Mouse (Mus musculus) lung, postnatal 25 days (tissue): ENCODE results near the gene S100pbp.

Experiments used
- DNase-seq: peaks from one replicate; pipeline ENCODE4 v3.0.0; 2022; ENCODE audit warnings: low spot score

Gene S100pbp

DNA sequence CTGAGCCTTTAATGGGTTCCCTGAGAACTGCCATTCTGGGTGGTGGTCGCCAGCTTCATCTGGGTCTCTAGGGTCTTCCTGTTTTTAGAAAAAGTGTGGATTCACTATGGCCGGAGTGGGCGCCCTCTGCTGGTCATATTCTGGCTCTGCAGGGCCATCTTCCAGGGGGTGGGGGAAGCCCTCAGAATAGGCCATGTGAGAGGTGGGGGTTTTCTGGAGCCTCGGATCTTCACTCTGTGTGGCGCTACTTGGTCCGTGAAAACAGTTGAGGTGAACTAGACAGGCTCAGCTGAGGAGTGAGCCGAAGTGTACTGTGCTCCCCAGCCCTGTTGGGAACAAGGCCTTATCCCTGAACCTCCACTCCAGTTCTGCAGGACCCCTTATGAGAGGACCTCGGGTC is 59.4 kb downstream of the S100pbp start:
- no peak for DNase-seq

DNA sequence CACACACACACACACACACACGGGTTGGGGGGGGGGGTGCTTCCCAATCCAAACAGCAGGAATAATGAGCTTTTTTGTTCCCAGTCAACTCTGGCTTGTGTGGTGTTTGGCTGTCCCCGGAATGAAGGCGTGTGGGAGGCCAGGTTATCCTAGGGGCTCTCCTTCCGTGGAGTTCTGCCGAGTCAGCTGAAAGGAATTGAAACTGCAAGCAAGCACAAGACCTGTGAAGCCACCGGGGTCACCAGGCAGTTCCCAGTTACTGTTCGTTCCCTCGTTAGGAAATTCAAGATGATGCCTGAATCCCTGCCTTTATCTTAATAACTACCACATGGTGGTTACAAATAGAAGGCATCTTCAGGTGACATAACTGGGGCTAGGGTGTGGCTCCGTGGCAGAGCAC is 60.1 kb downstream of the S100pbp start:
- DNase-seq = no peak

DNA sequence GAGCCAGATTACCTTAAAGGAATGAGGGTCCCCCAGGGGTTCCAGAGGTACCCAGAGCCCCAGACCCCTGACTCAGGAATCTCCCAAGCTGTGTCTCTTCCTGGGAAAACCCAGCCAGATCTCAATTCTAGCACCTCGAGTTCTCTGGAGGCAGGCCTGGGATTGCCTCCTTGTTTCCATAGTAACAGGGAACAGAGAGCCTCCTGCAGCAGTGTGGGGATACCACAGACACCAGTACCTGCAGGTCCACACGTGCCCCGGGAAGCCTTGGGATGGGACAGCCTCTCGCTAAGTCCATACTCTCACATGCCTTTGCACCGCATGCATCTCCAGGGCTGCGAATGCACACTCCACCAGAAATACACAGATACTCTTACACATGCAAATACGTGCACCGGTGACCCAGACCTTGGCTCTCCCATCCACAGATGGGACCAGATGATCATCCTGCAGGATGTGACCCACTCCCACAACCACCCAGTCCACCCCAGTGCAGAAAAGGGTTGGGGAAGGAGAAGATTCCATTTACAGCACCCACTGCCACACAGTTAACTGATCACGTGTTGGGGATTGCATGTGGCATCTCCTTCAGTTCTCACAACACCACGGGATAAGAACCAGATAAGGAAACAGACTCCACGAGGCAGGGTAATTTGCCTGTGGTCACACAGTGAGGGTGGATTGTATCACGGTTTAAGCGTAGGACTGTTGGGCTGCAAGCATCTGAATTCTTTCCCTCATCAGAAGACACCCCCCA is 60.8 kb downstream of the S100pbp start:
- DNase-seq = no peak

DNA sequence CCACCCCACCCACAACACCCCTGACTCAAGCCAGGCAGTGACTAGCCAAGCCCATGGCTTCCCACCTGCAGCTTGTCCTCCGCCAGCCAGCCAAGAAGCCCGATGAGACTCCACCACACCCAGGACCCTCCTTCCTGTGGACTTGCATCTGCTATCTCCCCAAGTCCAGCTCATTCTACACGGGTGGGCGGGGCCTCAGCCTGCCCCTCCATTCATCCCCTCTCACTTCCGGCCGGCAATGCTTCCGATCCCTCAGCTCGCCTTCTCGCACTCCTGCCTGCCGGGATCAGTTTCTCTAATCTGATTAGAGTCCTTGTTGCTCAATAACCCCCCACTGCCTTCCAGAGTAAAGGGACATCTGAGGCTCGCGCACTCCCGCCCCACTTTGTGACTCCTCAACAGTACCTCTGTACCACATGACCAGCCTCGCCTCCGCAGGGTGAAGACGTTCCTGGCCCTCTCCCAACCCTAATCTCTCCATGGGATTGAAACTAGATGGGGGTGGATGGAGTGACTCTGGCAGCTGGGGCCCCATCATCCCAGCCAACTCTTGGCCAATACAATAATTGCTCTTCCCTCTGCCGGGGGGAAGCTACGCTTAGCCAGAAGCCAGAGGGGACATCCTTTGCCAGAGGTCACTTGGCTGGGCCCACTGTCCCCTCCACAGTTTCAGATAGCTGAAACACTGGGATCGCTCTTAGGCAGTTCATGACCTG is 63.6 kb downstream of the S100pbp start:
- peak; percentile 25 for DNase-seq

DNA sequence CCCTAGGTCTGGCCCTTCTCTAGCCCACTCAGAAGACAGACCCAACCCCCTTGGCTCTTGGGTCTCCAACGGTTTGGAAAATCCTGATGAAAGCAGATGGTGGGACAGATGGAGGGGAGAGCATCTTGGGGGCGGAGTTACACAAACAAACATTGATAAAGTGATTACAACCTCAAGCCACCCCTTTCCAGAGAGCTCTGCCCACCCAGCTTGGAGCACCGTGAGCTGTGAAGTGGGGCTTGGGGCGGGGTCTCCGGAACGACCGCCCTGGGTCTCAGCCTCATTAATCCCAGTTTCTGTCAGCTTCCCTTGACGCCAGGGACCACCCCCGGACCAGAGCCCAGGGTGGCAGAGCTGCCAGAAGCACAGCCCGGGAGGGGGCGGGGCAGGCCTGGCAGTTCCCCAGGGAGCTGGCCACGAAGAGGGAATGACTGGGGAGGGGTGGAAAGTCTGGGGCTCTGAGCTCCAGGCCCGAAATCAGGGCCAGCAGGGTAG is 64.8 kb downstream of the S100pbp start:
- no peak for DNase-seq

DNA sequence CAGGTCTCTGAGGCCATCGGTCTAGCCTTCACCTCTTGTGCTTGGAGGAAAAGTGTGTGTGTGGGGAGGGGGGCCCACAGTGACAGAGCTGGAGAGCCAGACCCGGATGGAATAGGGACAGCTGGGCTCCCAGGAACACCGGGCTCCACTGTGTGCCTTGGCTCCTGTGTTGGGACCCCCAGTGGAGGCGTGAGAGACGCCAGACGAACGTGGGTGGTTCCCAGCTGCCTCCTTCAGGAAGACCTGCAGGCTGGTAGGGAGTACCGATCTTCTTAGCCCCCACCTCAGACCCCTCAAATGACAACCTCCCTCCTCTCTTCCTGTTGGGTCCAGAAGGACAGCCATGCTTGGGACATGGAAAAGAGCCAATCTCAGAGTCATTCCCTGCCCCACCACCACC is 66.8 kb downstream of the S100pbp start:
- no peak for DNase-seq

DNA sequence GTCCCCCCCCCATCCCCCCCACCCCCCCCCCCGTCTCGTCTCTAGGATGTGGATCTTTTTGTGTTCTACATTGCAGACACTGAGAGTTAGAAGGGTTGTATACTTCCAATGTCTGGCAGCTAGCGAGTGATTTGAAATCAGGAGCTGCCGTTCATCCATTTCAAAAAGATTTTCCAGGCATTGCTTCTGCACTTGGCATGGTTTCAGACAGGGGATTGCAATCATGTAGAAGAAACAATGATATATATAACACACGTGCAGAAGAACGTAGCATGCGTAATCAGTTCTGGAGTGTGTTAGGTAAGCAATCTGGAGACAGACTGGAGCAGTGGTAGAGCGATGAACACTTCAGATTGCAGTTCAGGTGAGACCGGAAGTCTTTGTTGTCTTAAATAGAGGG is 67.4 kb downstream of the S100pbp start:
- DNase-seq = no peak

DNA sequence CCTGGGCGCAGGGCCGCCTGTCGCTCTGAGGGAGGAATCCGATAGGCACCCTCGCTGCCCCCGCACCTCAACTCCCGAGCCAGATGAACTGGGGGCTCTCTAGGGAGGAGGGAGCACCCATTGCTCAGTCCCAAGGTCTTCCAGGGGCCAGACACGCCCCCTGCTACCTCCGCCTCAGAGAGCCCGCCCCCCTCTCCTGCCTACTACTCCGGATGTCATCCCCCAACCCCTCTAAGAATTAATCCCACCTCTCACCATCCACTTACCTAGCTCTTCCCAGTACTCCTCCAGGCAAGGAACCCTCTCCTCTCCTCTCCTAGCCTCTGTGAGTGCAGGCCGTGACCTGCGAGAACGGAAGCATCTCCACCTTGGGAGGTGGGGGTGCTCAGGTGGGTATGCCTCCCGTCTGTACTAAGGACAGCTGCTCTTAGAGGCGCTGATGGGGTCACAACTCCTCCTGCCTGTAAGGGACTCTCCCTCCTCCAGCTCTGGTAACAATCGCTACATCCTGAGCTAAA is 67.9 kb downstream of the S100pbp start, which contains the start of gene Hpca:
TSS of gene Hpca (minus strand) at position 468 of the 518 bp plus-strand sequence.
- DNase-seq = no peak

DNA sequence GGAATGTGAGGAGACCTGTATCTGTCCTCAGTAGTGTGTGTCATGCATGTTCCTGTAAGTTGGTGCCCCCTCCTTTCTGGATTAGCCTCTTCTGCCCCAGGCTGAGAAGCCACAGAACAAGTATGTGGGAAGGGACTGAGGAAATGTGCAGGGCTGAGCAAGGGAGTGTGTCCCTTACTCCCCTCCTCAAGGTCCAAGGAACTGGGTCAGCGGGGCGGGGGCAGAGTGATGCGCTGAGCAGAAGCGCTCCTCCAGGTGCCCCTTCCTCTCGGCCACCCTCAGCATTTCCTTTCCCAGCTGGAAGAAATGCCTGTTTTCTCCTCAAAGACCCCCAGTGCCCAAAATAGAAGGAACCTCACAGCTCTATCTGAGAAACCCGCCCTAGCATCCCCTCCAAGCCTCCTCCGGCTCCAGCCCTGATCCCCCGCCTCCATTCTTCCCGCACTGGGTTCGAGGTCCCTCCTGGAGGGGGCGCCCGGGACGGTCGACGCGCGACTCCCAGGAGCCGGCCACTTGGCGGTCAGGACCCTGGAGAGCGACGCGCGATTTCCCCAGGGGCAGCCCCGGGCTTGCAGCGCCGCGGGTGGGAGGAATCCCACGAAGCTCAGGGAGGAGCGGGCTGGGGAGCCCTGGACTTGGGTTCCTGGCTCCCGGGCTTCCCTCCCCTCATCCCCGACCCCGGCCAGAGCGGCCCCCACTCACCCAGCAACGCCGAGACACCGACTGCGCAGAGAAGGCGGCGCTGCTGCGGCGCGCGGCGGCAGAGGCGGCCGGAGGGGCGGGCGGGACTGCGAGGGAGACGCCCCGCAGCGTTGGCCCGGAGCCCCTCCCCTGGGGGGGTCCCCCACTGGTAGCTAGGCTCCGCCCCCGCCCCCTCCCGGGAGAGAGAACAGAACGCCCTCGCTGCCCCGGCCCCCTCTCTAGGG is 68.7 kb downstream of the S100pbp start:
- peak; percentile 58 for DNase-seq

DNA sequence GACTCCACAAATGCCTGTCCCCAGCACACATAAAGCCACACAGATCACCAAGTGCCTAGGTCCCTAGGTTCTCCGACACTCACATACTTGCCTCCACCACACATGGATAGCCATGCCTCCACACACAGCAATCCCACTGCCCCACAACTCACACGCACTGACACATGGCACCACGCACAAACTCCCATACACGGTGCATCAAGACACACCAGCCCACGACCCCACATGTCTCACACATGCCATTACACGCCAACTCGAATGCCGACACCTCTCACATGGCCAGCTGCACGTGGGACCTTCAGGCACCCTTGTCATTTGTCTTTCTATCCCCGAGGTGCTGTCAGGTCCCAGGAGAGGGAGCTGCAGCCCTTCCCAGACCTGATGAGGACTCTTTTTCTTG is 69.8 kb downstream of the S100pbp start:
- DNase-seq = no peak

DNA sequence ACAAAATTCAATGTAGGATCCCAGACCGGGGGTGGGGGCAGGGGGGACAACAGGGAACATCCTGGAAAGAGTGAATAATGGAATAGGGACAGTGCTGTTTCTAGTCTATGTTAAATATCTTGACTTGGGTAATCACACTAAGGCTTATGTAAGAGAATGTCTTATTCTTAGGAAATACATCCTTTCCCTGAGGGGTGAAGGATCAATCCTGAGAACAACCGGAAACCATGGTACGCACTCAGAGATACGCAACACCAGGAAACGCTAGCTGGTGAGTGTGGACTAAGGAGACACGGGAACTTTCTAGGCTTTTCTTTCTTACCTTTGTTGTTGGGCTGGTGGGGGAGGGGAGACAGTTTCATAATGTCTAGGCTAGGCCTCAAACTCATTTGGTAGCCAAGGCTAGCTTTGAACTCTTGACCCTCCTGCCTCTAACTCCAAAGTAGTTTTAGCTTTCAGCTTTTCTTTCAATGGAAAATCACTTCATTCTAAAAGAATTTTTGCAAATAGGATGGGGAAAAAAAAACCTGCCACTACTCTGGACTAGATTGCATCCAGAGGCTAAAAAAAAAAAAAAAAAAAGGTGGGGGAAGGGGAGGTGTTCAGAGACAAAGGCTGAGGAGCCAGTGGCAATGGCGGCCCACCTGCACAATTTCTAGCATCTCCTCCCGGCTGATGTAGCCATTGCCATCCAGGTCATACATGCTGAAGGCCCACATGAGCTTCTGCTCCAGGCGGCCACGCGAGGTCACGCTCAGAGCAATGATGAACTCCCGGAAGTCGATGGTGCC is 71.6 kb downstream of the S100pbp start:
- DNase-seq = no peak

DNA sequence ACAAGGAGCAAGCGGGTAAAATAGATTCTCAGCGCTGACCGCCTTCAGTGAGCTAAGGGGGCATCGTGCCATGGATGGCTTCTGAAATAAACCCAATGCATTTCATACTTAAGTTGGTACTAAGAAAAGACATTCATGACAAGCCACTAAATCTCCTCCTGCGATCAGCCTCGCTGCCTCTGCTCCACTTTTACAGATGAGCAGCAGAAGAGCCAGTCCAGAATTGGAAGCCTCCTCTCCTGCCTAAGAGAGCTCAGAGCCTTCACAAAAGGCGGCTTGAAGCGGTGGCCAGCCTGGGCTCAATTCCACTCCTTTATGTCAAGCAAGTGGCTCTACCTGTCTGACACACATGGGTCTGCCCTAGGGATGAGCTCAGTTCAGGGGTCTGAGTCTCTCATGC is 72.8 kb downstream of the S100pbp start:
- no peak for DNase-seq

DNA sequence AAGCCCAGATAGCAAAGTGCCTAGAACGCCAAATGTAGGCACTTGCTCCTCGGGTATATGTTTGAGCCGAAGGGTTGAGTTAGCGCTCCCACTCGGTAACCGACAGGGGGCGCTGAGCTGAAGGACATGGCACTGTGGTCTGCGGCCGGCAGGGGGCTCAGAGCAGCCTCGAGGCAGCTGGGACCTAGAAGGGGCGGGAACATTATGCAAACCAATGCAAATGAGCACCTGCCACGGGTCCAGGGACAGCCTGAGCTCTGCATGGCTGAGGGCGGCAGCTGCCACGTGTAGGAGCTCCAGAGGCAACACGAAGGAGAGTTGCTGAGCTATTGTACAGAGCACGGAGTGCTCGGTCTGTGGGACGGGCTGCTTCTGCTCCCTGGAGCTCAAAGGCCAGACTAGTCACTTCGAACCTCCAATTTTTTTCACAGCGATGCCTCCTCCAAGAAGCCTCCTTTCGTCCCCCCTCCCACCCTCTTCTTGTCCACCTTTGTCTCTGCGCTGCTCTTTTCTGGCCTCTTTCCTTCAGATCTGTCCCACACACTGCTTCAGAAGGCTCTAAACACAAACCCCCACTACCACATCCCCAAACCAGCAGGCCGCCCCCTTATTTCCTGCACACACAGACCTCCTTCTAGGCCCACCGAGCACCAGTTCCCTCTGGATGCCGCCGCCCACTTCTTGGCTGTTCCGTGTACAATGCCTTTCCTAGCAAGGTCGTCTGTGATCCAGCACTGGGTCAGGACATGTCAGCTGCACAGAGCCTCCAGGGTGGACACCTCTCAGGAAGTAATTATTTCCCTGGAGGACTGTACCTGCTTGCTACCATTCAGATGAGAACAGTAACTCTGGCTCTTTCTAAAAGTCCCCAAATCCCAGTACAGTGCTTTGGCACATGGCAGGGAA is 76.2 kb downstream of the S100pbp start:
- no peak for DNase-seq

DNA sequence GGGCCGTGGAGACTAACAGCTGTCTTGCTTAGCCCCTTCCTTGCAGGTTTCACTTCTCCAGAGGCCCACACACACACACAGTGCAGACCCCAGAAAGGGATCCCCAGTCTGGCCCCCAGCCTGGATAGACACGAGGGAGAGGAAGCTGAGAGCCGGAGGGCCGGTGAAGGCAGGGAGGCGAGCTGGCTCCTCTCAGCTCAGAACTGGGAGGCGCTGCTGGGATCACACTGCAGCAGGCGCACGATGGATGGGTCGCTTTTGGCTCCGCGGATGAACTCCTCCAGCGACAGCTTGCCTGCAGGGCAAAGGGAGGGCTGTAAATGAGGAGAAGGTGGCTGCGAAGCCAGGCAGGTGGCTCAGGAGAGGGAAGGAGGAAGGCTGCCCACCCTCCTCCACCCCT is 77.3 kb downstream of the S100pbp start:
- no peak for DNase-seq

DNA sequence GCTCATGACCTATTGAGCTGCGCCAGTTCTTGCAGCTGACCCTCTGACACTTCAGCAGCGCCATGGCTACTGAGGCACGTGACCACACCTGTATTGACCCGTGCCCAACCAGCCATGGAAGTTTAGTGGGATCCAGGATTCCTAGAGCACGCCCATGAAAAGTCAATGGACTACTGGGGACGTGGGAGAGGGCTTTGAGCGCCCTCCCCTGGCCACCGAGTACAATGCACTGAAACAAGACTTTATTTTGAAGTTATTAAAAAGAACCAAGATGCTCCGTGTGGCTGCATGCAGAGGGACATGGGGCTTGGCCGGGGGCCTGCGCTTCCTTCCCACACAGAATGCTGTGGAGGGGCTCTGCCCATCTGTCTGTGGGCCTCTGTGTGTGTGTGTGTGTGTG is 78.2 kb downstream of the S100pbp start:
- no peak for DNase-seq

DNA sequence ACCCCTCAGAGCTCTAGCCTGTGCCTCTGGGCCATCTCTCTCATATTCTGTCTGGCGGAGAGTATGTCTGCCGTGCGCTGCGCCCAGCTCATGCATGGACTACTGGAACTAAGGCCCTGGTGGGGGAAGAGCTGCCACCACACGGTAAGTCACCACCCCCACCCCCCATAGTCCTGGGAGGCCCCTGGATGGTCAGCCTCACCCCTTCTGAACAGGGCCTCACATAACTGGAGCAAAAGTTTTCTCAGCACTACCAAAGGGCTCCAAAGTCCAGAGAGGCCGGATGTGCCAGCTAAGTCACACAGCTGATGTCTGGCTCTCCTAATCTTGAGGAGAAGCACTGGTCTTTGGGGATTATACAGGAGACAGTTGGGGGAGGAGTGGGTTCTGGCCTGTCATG is 78.7 kb downstream of the S100pbp start:
- no peak for DNase-seq

DNA sequence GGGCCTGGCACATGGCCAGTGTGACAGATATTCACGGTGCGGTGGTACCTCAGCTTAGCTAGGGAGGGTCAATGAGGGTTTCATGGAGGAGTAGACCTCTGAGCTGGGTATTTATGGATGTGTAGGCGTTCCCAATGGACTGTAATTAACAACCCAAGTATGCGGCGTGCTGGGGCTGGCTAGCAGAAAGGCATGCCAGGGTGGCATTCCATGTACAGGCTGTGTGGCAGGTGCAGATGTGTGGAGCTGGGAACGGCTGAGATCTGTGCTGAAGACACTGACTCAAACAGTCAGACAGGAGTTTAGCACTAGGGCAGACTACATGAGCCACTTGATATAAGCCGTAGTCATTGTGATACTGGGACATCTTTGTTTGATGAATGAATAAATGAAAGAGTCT is 80.9 kb downstream of the S100pbp start:
- DNase-seq = no peak

DNA sequence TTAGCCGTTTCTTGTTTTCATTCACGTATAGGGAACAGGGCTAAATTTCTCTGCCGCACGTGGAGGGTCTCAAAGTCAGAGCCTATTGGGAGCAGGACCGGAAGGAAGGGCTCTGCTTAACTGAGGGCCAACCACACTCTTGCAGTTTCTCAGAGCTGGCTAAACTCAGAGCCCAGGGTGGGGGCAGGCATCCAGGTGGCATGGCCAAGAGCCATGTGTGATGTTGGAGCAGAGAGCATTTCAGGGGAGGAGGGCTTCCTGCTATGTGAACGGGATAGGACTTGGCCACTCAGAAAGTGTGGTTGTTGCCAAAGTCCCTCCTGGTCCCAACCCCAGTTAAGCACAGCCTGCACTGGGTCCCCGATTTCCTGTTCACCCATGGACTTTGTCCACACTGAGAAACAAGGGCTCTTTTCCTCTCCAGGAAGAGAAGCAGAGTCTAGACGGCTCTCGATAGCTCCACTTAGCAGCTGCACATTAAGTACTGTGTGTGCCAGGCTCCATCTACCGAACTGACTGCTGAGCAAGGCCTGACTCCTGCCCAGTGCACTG is 82.1 kb downstream of the S100pbp start:
- DNase-seq = no peak

DNA sequence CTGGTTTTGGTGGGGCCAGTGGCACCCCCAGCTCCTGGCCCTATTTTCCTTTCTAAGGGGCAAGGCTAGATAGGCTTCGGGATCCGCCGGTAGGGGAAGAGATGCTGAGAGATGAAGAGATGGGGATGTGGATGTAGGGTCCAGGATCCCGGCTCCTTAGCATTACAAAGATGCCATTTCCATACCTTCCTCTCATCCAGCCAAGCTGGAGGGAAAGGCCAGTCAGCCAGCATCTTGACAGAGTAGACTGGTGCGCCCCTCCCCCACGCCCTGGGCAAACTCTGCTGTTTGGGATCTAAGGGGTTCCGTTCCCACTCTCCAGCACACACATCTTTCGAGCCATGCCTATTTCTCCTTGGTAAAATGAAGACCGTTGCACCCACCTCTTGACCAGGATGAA is 83.5 kb downstream of the S100pbp start:
- no peak for DNase-seq

DNA sequence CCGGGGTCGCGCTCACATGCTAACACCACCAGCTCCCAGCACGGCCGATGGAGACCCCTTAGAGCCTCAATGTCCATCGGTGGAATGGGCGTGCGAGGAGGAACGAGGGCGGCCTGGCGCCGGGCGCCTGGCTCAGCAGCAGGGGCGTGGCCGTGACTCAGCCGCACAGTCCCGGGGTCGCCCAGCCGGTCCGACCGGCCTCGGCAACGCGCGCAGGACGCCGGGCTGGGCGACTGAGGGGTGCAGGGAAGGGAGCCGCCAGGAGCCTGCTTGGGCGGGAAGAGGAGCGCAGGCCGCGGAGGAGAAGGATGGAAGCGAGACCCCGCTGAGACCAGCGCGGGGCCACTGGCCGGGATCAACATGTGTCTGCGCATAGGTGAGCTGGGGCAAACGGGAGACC is 84.2 kb downstream of the S100pbp start, which contains the start of gene Tmem54:
TSS of gene Tmem54 (plus strand) at position 193 of the 400 bp plus-strand sequence.
- DNase-seq = peak; percentile 44
